Mouse (Mus musculus) ES-CJ7 (cell line): ENCODE results near the gene Dmrt1.

Experiments used
- DNase-seq: peaks from one replicate; pipeline ENCODE4 v3.0.0; 2011; ENCODE audit warnings: low read depth, low spot score

The Dmrt1 gene

DNA sequence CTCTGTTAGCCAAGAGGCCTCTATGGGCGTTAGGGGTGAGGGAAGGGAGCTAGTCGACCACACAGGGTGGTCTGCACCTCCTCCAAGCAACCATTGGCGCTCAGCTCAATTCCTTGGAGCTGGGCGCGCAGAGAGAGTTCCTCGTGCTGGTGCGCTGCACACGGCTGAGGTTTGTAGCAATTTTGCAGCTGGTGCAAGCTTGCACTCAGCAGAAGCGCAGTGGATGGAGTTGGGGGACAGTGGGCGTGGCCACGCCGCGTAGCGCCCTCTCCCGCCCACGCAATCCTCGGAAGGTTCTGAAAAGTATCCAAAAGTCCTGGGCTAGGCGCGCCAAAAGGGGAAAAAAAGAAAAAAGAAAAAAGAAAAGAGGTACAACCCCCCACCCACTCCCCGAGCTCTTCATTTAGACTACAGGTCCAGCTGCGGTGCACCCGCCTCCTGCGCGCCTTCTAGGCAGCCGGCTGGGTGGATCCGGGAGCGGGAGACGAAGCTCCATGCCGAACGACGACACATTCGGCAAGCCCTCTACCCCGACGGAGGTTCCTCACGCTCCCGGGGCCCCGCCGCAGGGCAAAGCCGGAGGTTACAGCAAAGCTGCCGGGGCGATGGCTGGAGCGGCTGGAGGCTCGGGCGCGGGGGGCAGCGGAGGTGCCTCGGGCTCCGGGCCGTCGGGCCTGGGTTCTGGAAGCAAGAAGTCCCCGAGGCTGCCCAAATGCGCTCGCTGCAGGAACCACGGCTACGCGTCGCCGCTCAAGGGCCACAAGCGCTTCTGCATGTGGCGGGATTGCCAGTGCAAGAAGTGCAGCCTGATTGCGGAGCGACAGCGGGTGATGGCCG, at the start of gene Dmrt1:
Gene Dmrt1, plus strand, starts transcription at position 259 of the 837 bp plus-strand sequence.
- DNase-seq = peak; percentile 63

DNA sequence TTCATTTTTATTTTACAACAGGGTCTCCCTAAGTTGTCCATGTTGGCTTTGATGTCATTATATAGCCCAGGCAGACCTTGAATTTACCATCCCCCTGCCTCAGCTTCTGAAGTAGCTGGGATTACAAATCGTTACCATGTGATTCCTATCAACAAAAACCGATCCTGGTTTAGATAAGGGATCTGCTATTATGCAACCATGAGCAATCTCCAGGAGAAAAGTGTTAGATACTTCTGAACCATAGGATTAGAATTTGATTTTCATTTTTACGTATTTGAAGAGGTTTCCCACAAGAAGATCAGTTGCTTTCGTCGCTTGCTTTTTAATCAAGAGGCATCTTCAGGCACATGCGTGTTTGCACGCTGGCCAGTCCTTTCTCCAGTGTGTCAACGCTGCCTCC, 44.7 kb upstream of the Dmrt1 start:
- DNase-seq = no peak

DNA sequence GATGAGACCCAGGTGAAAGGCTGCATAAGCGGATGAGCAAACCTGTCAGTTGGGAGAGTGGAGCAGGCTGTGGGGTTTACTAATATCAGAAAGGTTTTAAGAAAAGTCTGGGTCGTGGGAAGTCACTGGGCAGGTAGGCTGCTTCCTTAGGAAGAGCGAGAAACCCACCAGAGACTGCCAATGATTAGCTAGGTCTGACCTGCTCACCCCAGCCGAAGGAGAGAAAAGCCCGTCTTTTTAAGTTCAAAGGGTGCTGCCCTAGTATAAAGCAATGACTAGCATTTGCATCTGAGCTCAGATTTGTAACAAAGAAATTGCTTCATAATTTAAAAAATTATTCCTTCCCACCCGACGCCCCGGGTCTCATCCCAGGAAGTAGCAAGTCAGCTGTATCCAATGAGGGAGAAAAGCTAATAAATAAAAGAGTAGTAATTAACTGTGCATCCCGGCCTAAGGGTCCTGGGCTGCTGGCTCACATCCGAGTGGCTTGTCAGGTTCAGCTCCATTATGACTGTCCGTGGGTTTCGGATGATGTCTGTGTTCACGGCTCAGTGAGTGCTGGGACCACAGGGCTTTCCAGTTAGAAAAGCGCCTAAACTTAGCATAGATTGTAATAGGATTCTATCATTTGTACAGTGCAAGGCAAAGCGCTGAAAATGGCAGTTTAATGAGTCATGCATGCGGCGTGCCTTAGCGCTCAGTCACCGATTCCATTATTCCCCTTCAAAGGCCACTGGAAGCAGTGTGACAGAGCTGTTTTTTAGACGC, 43.7 kb upstream of the Dmrt1 start:
- no peak for DNase-seq

DNA sequence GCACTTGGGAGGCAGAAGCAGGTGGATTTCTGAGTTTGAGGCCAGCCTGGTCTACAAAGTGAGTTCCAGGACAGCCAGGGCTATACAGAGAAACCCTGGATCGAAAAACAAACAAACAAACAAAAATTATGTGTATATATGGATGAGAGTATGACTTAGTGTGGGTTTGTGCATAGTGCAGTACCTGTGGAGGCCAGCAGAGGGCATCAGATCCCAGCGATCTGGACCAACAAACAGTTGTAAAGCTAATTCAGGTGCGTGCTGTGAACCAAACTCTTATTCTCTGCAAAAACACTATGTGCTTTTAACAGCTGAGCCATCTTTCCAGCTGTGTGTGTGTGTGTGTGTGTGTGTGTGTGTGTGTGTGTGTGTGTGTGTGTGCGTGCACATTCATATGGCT, 29.6 kb upstream of the Dmrt1 start:
- DNase-seq = peak; percentile 60

DNA sequence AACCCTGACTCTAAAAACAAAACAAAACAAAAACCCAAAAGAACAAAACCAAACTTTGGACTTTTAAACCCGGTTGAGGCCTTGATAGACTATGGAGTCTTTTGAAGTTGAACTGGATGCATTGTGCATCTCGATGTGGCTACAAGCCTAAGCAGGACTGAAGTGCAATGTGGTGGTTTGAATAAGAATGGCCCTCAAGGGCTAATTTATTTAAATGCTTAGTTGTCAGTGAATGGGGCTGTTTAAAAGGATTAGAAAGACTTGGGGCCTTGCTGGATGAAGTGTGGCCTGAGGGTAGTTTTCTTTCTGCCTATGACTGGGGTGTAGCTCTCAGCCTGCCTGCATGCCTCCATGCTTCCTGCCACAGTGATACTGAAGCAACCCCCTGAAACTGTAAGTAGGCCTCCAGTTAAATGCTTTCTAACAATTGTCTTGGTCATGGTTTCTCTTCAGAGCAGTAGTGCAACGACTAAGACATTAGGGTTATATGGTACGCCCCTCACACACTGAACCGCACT, 26.2 kb upstream of the Dmrt1 start:
- peak; percentile 94 for DNase-seq

DNA sequence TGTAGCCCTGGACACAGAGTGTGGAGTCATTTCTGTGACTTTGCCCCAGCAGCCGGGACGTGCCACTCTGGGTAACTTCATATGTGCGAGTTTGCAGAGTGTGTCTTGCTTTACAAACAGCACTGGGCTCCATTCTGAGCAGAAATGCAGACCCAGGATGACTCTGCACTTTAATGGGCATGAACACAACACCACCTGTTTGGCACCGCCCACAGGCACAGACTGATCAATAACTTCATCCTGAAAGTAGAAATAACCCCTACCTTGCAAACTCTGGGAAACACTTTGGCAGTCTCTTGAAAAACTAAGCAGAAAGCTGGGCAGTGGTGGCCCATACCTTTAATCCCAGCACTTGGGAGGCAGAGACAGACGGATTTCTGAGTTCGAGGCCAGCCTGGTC, 24.6 kb upstream of the Dmrt1 start:
- DNase-seq = no peak

DNA sequence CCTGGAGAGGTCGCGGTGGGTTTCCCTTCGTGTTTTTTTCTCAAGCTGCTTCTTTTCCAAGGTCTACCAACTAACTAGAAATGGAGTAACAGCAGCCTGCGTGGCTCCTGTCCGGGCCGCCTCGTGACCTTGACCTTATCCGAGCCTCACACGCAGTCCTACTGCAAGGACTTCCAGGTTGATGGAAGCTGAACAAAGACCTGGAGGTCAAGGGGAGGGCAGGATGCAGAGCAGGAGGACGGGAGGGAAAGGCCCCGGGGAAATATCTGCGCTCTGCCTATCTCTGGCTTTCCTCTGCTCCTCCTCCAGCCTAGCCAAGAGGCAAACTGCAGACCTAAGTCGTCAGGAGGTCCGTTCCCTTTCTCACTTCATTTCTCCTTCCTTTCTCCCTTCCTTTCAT, 18.9 kb upstream of the Dmrt1 start:
- DNase-seq = peak; percentile 94

DNA sequence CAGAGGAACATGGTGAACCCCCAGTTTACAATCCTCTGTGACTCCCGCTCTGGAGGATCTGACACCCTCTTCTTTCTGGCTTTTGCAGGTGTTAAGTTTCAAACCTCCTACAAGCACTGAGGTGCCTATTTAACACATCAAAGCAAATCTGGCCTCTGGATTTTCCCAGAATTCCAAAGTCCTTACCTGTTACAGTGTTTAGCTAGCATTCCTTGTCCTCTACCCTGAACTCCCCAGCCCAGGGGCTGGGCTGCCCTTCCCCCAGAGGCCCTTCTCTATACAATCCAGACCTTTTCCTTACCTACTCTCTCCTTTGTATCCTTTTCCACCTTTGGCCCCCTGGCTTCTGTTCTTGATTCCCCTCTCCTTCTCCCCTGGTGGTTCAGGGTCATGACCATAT, 18.1 kb upstream of the Dmrt1 start:
- peak; percentile 88 for DNase-seq

DNA sequence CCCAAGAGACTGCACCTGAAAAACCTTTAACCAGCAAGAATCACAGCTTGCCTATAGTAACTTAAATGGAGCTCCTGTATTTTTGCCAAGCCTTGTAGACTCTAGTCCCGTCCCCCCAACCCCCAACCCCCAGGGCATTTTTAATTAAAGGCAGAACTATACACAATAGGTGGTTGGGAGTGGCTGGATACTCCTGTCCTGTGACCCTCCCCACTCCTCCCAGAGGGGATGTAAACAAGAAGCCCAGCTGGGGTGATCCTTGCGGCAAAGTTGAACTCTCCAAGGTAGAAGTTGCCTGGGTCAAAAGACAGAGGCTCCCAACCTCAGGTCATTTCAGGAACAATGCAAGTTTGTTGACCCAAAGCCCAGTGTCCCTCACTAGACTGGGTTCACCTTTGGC, 16.9 kb upstream of the Dmrt1 start:
- DNase-seq = peak; percentile 95

DNA sequence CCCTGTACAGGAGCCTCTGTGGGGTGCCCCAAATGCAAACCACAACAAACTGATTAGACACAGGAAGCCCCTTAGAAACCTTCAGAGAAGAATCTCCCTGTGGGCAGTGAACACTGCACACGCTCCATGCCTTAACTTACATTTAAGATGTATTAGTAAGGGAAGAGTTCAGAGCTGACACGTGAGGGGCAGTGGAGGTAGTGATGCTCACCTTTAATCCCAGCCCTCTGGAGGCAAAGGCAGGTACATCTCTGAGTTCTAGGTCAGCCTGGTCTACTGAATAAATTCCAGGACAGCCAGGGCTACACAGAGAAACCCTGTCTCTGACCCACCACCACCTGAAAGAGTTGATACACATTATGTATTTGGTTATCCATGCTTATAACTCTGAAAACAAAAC, 15.9 kb upstream of the Dmrt1 start:
- peak; percentile 62 for DNase-seq

DNA sequence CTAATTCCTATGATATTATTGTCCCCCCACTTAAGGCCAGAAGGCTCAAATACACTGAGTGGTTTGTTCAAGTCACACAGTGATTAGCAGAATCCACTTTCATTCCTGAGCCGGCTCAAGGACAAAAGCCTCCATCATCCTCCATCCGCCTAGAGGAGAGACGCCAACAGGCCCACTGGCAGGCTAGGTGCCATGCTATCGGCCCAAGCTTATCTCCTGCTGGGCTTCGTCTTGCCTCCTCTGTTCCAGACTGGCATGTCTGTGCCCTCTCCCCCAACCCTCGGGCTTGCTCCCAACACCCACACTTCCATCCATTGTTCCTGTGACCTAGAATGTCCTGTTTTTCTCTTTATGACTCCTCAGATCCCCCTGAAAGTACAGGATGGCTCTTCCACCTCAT, 8.0 kb upstream of the Dmrt1 start:
- no peak for DNase-seq

DNA sequence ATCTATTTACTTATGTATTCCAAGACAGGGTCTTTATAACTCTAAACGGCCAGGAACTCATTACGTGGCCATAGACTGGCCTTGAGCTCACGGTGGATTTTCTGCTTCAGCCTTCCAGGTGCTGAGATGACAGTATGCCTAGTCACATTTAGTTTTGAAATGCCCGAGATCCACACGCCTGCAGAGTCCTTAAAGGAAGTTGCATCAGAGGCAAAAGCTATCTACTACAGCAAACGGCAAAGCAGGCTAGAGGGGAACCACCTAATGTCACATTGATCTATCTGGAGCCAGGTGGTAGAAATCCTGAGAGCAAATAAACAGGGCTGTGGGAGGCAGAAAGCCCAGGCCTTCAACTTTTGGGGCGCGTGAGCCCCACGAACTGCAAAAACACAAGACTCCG, 540 bp upstream of the Dmrt1 start:
- no peak for DNase-seq

DNA sequence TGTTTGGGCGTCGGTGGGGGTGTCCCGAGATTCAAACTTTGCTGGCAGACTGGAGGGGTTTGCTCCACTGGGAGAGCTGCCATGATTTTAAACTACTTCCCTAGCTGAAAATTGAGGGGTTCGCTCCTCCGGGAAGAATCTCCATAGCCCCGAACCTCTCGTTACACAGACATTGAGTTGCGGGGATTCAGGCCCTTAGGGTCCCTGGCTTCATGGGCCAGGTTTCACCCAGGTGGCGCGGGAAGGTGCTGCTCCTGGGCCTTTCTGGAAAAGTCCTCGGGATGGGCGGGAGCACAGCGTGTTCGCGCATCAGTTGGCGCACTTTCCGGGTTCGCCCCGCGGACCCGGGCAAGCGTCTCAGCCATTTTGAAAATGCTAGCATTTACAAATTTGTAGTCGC, 1.2 kb downstream of the Dmrt1 start:
- DNase-seq = peak; percentile 53

DNA sequence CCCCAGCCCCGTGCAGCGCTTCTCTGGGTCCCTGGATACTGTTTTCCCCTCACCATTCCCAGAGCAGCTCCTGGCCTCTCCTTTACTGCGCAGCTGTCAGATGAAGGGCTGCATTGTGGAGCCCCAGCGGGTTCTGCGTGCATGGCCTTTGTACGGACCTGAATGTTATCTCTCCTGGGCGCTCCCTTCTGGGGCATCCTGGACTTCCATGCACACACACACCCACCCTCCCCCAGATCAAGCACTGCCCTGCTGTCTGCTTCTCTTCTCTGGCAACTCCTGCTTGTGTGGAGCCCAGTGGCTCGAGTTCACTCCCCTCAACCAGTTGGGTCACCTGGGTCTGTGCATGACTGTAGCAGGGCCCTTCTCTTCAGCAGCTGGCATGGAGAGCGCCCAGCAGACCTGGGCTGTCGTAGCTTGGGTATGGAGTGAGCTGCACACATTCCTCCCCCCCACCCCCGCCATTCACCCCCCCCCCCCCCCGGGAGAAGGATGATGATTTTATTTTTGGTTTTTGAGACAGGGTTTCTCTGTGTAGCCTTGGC, 9.6 kb downstream of the Dmrt1 start:
- DNase-seq = peak; percentile 24

DNA sequence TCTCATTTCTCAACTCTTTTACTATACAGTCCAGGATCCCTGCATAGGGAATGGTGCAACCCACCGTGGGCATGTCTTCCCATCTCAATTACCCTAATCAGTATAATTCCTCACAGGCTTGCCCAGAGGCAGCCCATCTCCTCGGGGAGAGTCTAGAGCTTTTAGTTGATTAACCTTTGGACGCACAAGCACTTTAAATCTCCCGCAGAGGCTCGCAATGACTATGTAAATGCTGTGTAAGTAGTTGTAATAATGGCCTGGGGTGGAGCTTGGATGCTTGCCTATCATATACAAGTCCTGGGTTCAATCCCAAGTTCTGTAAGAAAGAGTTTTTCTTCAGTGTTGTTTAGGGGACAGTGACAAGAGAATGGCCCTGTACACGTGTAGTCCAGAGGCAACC, 18.7 kb downstream of the Dmrt1 start:
- peak; percentile 52 for DNase-seq

DNA sequence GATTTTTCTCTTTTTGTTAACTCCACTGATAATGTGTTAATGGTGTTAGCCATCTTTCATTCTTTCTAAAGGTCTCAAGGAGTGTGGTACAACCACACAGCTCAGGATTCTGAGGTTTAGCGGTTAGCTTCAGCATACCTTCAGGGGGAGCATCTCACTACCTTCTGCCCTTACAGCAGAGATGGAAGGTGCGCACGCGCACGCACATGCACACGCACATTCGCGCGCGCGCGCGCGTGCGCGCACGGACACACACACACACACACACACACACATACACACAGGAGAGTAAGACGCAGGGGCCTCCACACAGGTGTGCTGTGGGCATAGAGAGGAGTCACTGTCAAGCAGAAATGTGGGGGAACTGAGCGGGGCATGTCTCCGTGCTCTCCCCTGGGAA, 20.3 kb downstream of the Dmrt1 start:
- peak; percentile 52 for DNase-seq

DNA sequence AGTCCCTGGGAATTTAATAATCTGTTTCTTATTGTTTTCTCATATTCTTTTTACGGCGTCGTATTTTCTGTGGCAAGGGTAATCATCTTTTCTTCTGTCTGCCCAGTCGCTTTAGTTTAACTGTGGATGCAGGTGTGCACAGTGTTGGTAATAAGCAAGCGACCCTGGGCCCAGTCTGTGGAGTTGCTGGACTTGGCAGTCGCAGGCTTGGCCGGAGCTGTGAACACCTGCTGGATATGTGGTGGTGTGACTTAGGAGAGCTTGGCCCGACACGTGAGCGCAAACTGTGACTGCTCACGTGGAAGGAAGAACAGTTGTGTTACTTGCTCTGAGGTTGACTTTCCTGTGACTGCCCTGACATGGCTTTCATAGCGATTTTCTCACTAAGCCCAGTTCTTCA, 24.3 kb downstream of the Dmrt1 start:
- DNase-seq = no peak

DNA sequence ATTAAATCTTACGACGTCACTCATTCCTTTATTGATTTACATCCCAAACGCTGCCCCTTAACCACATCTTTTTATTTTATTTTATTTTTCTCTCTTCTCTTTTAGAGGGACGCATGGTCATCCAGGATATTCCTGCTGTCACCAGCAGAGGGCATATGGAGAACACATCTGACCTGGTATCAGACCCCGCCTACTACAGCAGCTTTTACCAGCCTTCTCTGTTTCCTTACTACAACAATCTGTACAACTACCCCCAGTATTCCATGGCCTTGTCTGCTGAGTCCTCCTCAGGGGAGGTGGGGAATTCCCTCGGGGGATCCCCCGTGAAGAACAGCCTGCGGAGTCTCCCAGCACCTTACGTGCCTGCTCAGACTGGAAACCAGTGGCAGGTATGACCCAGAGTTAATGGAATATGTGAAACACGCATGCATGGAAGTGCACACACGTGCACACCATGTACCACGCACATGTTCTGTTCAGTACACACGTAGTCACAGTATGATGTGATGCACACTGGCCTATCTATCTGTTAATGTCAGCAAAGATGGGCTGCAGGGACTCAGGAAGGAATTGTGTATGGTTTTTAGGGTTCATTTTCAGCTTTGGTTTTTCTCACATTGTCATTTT, 40.4 kb downstream of the Dmrt1 start:
- peak; percentile 65 for DNase-seq

DNA sequence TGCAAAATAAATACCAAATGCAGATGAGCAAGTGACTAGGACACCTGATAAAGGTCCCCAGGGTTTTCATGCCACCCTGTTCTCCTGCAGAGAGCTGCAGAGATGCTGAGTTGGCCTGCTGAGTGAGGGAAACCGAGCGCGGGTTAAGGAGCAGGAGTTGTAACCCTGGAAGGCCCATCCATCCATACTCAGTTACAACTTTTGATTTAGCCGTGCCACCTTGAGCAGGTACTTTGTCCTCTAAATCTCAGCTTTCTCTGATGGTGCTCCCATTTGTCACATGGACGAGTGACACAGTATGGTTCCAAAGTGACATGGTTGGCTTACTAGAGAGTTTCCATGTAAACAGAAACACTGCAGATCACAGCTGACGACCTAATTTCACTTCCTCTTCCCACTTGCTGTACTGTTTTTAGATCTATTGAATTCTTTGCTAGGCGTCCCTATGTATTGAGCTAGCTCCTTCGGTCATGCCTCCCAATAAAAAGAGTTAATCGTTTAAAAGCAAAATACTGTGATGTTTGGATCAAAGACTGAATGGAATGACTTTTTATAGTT, 41.7 kb downstream of the Dmrt1 start:
- DNase-seq = no peak

DNA sequence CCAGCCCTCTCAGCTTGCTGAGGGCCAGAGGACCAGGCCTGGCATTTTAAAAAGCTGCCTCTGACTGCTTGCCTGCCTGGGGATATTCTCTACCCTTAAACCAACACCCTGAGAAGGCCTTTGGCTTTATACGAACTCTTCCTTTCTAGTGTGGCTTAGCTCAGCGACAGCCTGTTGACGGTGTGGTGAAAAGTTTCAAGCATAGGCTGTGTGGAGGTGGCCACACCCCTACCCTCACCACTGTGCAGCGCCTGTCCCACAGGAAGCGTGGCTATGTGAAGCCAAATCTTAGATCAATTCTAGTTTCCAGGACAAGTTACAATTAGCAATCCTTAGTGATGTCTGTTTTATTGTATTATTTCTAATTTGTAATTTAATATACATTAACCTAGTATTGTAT, 44.9 kb downstream of the Dmrt1 start:
- DNase-seq = no peak

DNA sequence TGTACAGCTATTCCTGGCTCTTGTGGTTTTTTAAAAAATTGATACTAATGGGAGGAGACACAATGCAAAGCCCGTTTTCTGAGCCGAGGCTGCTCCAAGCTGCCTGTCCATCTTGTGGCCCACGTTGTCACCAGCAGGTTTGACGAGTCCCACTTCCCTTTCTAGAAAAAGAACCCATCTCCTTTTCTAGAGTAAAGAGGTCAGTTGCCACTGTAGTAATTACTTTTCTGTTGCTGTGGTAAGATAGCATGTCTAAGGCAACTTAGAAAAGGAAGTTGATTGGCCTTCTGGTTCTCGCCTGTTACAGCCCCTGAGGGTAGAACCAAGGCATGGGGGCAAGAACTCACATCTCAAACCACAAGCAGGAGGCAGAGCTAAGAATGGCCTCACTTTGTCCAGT, 45.6 kb downstream of the Dmrt1 start:
- DNase-seq = no peak

DNA sequence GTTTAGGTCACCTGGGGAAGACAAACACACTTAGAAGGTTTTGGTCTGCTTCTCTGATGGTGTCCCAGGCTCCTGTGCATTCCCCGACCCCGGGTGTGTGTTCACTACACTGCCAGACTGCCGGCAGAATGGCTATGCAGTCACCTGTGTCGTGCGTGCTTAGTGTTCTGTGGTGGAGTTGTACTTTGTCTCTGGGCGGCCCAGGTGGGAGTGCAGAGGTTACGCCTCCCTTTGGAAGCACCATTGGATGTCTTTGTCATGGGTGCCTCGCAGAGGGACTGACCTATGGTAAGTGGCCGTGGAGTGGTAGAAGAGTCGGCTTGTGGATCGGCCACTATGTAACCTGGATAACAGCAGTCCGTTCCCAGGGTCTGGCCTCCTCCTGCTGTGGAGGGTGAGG, 59.0 kb downstream of the Dmrt1 start:
- no peak for DNase-seq
